Mouse (Mus musculus): ENCODE measurements at regions not wholly inside any gene's neighbourhood (a gene's known extent, or its start where the extent isn't known, plus 50 kb on each side); places are given as distances from the start of the nearest gene placed in this dataset.

- WGBS, result 66% methylated on average over 1 of the region's 1 CpGs
- no peak for ATAC-seq (ENCODE audit: low FRiP score, low TSS enrichment)
Measured at GRCm38 (mm10) chrX:21558318-21558717, 74.0 kb downstream of the Agtr2 start.

GRCm38 (mm10) chrX:21566669-21567068 is 82.3 kb downstream of the Agtr2 start:
- Histone ChIP-seq H3K9me3 (ENCODE audit: control insufficient read depth, low read length) (no peaks in the 10 kb centered on the region), H3K9ac (ENCODE audit: low read length) (no peak overlapping the region), H3K4me1 (replicated peaks; ENCODE audit: control insufficient read depth, insufficient read depth) (no peaks in the 10 kb centered on the region), H3K4me2 (replicated peaks; ENCODE audit: low read depth) (no peak overlapping the region), H3K27me3 (ENCODE audit: control insufficient read depth, insufficient read depth, low read length) (no peaks in the 10 kb centered on the region), H3K36me3 (ENCODE audit: control insufficient read depth, insufficient read depth, low read length) (no peaks in the 10 kb centered on the region), H3K4me3 (ENCODE audit: low read depth, low read length) (no peak overlapping the region), H3K27ac (replicated peaks) (no peak overlapping the region)
- 46% methylated on average over 2 of the region's 2 CpGs for WGBS
- TF ChIP-seq CTCF (IDR thresholded peaks at IDR 0.05; ENCODE audit: low read depth) (no peak), EP300 (optimal IDR thresholded peaks at IDR 0.05) (no peak)
- ATAC-seq (ENCODE audit: low FRiP score, low TSS enrichment) (no peak), DNase-seq (ENCODE audit: low spot score) (no peak)

More at GRCm38 (mm10) chrX:21558318-21558717, 74.0 kb downstream of the Agtr2 start:
- Histone ChIP-seq H3K4me1 (replicated peaks; ENCODE audit: control insufficient read depth, insufficient read depth) (no peaks in the 10 kb centered on the region), H3K9me3 (ENCODE audit: control insufficient read depth, low read length) (no peaks in the 10 kb centered on the region), H3K4me2 (replicated peaks; ENCODE audit: low read depth) (no peak overlapping the region), H3K27ac (replicated peaks) (no peak overlapping the region), H3K36me3 (ENCODE audit: control insufficient read depth, insufficient read depth, low read length) (no peaks in the 10 kb centered on the region), H3K27me3 (ENCODE audit: control insufficient read depth, insufficient read depth, low read length) (no peaks in the 10 kb centered on the region), H3K4me3 (ENCODE audit: low read depth, low read length) (no peak overlapping the region), H3K9ac (ENCODE audit: low read length) (no peak overlapping the region)
- DNase-seq (ENCODE audit: low spot score), result no peak
- TF ChIP-seq EP300 (optimal IDR thresholded peaks at IDR 0.05) (no peak), CTCF (IDR thresholded peaks at IDR 0.05; ENCODE audit: low read depth) (no peak)

GRCm38 (mm10) chrX:21567530-21567929 is 83.2 kb downstream of the Agtr2 start:
- Histone ChIP-seq H3K4me3 (ENCODE audit: low read depth, low read length) (no peak overlapping the region), H3K9ac (ENCODE audit: low read length) (no peak overlapping the region), H3K4me1 (replicated peaks; ENCODE audit: control insufficient read depth, insufficient read depth) (no peaks in the 10 kb centered on the region), H3K27ac (replicated peaks) (peak overlapping the region; percentile 30; the same call in 1 of the 2 replicates), H3K4me2 (replicated peaks; ENCODE audit: low read depth) (no peak overlapping the region), H3K9me3 (ENCODE audit: control insufficient read depth, low read length) (no peaks in the 10 kb centered on the region), H3K36me3 (ENCODE audit: control insufficient read depth, insufficient read depth, low read length) (no peaks in the 10 kb centered on the region), H3K27me3 (ENCODE audit: control insufficient read depth, insufficient read depth, low read length) (no peaks in the 10 kb centered on the region)
- peak; percentile 53; the same call in 1 of the 2 replicates for ATAC-seq (ENCODE audit: low FRiP score, low TSS enrichment)
- WGBS, result 35% methylated on average over 1 of the region's 1 CpGs
- no peak for DNase-seq (ENCODE audit: low spot score)
- TF ChIP-seq CTCF (IDR thresholded peaks at IDR 0.05; ENCODE audit: low read depth) (no peak), EP300 (optimal IDR thresholded peaks at IDR 0.05) (no peak)

GRCm38 (mm10) chrX:21567971-21568370 is 83.6 kb downstream of the Agtr2 start:
- H3K9ac ChIP-seq (ENCODE audit: low read length), result no peak overlapping the region
- 41% methylated on average over 1 of the region's 1 CpGs for WGBS
- DNase-seq (ENCODE audit: low spot score), result no peak
- ATAC-seq (ENCODE audit: low FRiP score, low TSS enrichment), result no peak
- peak overlapping the region; percentile 30; the same call in 1 of the 2 replicates for H3K27ac ChIP-seq (replicated peaks)
- no peaks in the 10 kb centered on the region for H3K9me3 ChIP-seq (ENCODE audit: control insufficient read depth, low read length)
- no peak overlapping the region for H3K4me2 ChIP-seq (replicated peaks; ENCODE audit: low read depth)
- no peaks in the 10 kb centered on the region for H3K36me3 ChIP-seq (ENCODE audit: control insufficient read depth, insufficient read depth, low read length)
- no peaks in the 10 kb centered on the region for H3K4me1 ChIP-seq (replicated peaks; ENCODE audit: control insufficient read depth, insufficient read depth)
- TF ChIP-seq CTCF (IDR thresholded peaks at IDR 0.05; ENCODE audit: low read depth), result no peak
- no peak for TF ChIP-seq EP300 (optimal IDR thresholded peaks at IDR 0.05)
- H3K4me3 ChIP-seq (ENCODE audit: low read depth, low read length), result no peak overlapping the region
- no peaks in the 10 kb centered on the region for H3K27me3 ChIP-seq (ENCODE audit: control insufficient read depth, insufficient read depth, low read length)

- ATAC-seq (ENCODE audit: low FRiP score, low TSS enrichment), result no peak
- H3K4me2 ChIP-seq (replicated peaks; ENCODE audit: low read depth), result no peak overlapping the region
- TF ChIP-seq CTCF (IDR thresholded peaks at IDR 0.05; ENCODE audit: low read depth) (no peak), EP300 (optimal IDR thresholded peaks at IDR 0.05) (no peak)
Measured at GRCm38 (mm10) chrX:21579945-21580344, 95.6 kb downstream of the Agtr2 start.

GRCm38 (mm10) chrX:21586030-21586429 is 101.7 kb downstream of the Agtr2 start:
- Histone ChIP-seq H3K27ac (replicated peaks) (no peak overlapping the region), H3K27me3 (ENCODE audit: control insufficient read depth, insufficient read depth, low read length) (no peaks in the 10 kb centered on the region), H3K36me3 (ENCODE audit: control insufficient read depth, insufficient read depth, low read length) (no peaks in the 10 kb centered on the region), H3K9ac (ENCODE audit: low read length) (no peak overlapping the region), H3K4me3 (ENCODE audit: low read depth, low read length) (no peak overlapping the region), H3K4me1 (replicated peaks; ENCODE audit: control insufficient read depth, insufficient read depth) (no peaks in the 10 kb centered on the region), H3K9me3 (ENCODE audit: control insufficient read depth, low read length) (no peaks in the 10 kb centered on the region), H3K4me2 (replicated peaks; ENCODE audit: low read depth) (no peak overlapping the region)
- DNase-seq (ENCODE audit: low spot score) (no peak), ATAC-seq (ENCODE audit: low FRiP score, low TSS enrichment) (no peak)
- WGBS, result 53% methylated on average over 1 of the region's 1 CpGs
- TF ChIP-seq CTCF (IDR thresholded peaks at IDR 0.05; ENCODE audit: low read depth) (no peak), EP300 (optimal IDR thresholded peaks at IDR 0.05) (no peak)

More at GRCm38 (mm10) chrX:21579945-21580344, 95.6 kb downstream of the Agtr2 start:
- no peak for DNase-seq (ENCODE audit: low spot score)
- Histone ChIP-seq H3K4me1 (replicated peaks; ENCODE audit: control insufficient read depth, insufficient read depth) (no peaks in the 10 kb centered on the region), H3K27me3 (ENCODE audit: control insufficient read depth, insufficient read depth, low read length) (no peaks in the 10 kb centered on the region), H3K36me3 (ENCODE audit: control insufficient read depth, insufficient read depth, low read length) (no peaks in the 10 kb centered on the region), H3K27ac (replicated peaks) (no peak overlapping the region), H3K9me3 (ENCODE audit: control insufficient read depth, low read length) (no peaks in the 10 kb centered on the region), H3K9ac (ENCODE audit: low read length) (no peak overlapping the region), H3K4me3 (ENCODE audit: low read depth, low read length) (no peak overlapping the region)
- WGBS, result 58% methylated on average over 1 of the region's 1 CpGs
